Comparison of ENCODE assay signal across 17 mouse cellular contexts in genomic region chr8:88903094-88903493, GRCm38 (mm10).
DNase-seq lines count a peak whose midpoint lies in the region; ATAC-seq lines count a peak whose summit lies in the region.
"Had no signal": no experiment of that assay in that cellular context is flagged by ENCODE, and none has a peak within 500 bp of the region (broad histone marks: within the 10 kb centered on the region; RNA-seq: fewer than 3 reads in every experiment).

No protein-coding gene starts in this region.

- H3K4me1 ChIP-seq in hindbrain, embryonic 14.5 days (replicated peaks; ENCODE audit: control insufficient read depth, insufficient read depth, low read length): 0 out of 2 replicates have a peak, but pooled peaks cover 3% of the 10 kb centered on the region
- H3K4me1 ChIP-seq in neural tube, embryonic 11.5 days (ENCODE audit: control insufficient read depth, insufficient read depth, low read length): peaks cover 6% of the 10 kb centered on the region
- H3K4me1 ChIP-seq: liver, embryonic 13.5 days had no signal

- peak; percentile 44 for DNase-seq in embryo, embryonic 10 days (ENCODE audit: low spot score)
- DNase-seq in embryo, embryonic 9.5 days (ENCODE audit: extremely low spot score): no peak
- DNase-seq in embryo, embryonic 10.5 days (ENCODE audit: low spot score): peak; percentile 55
- peak; percentile 58 for DNase-seq in hindbrain, embryonic 14.5 days (ENCODE audit: low spot score)
- DNase-seq in neural tube, embryonic 11.5 days (ENCODE audit: low spot score): peak; percentile 76
- no peak for DNase-seq in yolk sac, embryonic 10.5 days (ENCODE audit: low spot score)
- no peak for DNase-seq in kidney, postnatal 36 days
- no peak for DNase-seq in gastrocnemius, postnatal 36 days
- DNase-seq: adrenal gland, adult 2 months; cerebellum, adult 9-11 months; gastrocnemius, postnatal 14 days; kidney, adult 2 months; liver, embryonic 13.5 days; spleen, adult 18-20 months; thymus, postnatal 36 days had no signal

- intact Hi-C loops in gastrocnemius, postnatal 36 days (cut with DNase I): no loop called here

- no peak overlapping the region for H3K27ac ChIP-seq in hindbrain, embryonic 14.5 days
- H3K27ac ChIP-seq in neural tube, embryonic 11.5 days (ENCODE audit: low read depth, low read length): no peak overlapping the region
- H3K27ac ChIP-seq: liver, embryonic 13.5 days had no signal

- 42% methylated on average over 12 of the region's 12 CpGs for WGBS in hindbrain, embryonic 14.5 days
- 34% methylated on average over 12 of the region's 12 CpGs for WGBS in neural tube, embryonic 11.5 days

- H3K36me3 ChIP-seq in hindbrain, embryonic 14.5 days (replicated peaks; ENCODE audit: control insufficient read depth, insufficient read depth): no peaks in the 10 kb centered on the region
- no peaks in the 10 kb centered on the region for H3K36me3 ChIP-seq in neural tube, embryonic 11.5 days (ENCODE audit: control insufficient read depth, insufficient read depth, low read length)
- H3K36me3 ChIP-seq: liver, embryonic 13.5 days had no signal

- H3K9ac ChIP-seq in hindbrain, embryonic 14.5 days: no peak overlapping the region
- no peak overlapping the region for H3K9ac ChIP-seq in neural tube, embryonic 11.5 days (ENCODE audit: low read length)
- H3K9ac ChIP-seq: liver, embryonic 13.5 days had no signal

- H3K27me3 ChIP-seq in hindbrain, embryonic 14.5 days (ENCODE audit: control insufficient read depth, insufficient read depth, low read length): no peaks in the 10 kb centered on the region
- H3K27me3 ChIP-seq in neural tube, embryonic 11.5 days (ENCODE audit: control insufficient read depth, insufficient read depth, low read length): no peaks in the 10 kb centered on the region
- H3K27me3 ChIP-seq: liver, embryonic 13.5 days had no signal

- no peak overlapping the region for H3K4me3 ChIP-seq in hindbrain, embryonic 14.5 days (replicated peaks; ENCODE audit: low read length)
- H3K4me3 ChIP-seq in neural tube, embryonic 11.5 days (ENCODE audit: low read depth, low read length): no peak overlapping the region
- H3K4me3 ChIP-seq: liver, embryonic 13.5 days had no signal

- H3K9me3 ChIP-seq in hindbrain, embryonic 14.5 days (ENCODE audit: control insufficient read depth, low read length): no peaks in the 10 kb centered on the region
- H3K9me3 ChIP-seq in neural tube, embryonic 11.5 days (ENCODE audit: control insufficient read depth, low read length): no peaks in the 10 kb centered on the region
- H3K9me3 ChIP-seq: liver, embryonic 13.5 days had no signal

- ATAC-seq in hindbrain, embryonic 14.5 days (ENCODE audit: low FRiP score): peak; percentile 55; the same call in 1 of the 2 replicates
- peak; percentile 41; the same call in 1 of the 2 replicates for ATAC-seq in neural tube, embryonic 11.5 days (ENCODE audit: insufficient read depth, low FRiP score, low TSS enrichment)
- ATAC-seq: forebrain, embryonic 16.5 days had no signal

- no peak overlapping the region for H3K4me2 ChIP-seq in hindbrain, embryonic 14.5 days (replicated peaks)
- no peak overlapping the region for H3K4me2 ChIP-seq in neural tube, embryonic 11.5 days (ENCODE audit: low read depth)
- H3K4me2 ChIP-seq: heart, embryonic 11.5 days; liver, embryonic 13.5 days had no signal

Comparison
In these comparisons a context has a peak if more than half of its experiments do, and no peak if none do; other contexts are left out.
1. DNase-seq: peak in embryo, embryonic 10 days (single experiment), embryo, embryonic 10.5 days (single experiment), hindbrain, embryonic 14.5 days (single experiment) and neural tube, embryonic 11.5 days (single experiment); none in embryo, embryonic 9.5 days (single experiment), yolk sac, embryonic 10.5 days (single experiment), kidney, postnatal 36 days (0 of 2) and gastrocnemius, postnatal 36 days (0 of 2).